Mouse (Mus musculus) heart, postnatal 0 days (tissue): Measurements from ENCODE around the gene Tmem135.

ENCODE experiments used
- CTCF ChIP-seq: IDR thresholded peaks from 2 replicates; pipeline ENCODE4 v1.5.1; 2016; ENCODE audit warnings: antibody characterized with exemption, control low read depth, low read depth
- EP300 ChIP-seq: IDR thresholded peaks from 2 replicates; pipeline ENCODE4 v1.6.1; 2016; ENCODE audit warnings: antibody characterized with exemption, low read depth

GRCm38 (mm10) chr7:89406011-89406410 lies 2.0 kb upstream of the Tmem135 start:
- TF ChIP-seq EP300 (no peak), CTCF (no peak)
